Mouse (Mus musculus): ENCODE data around the gene Ccm2. TPM values are rescaled to one million over a fixed set of nuclear protein-coding genes. Genes with fewer than 3 reads are reported as not detected.

The Ccm2 gene
- polyA plus RNA-seq, 1 experiment from 2014 or later = 93.7 TPM

GRCm38 (mm10) chr11:6547696-6548325 lies 1.1 kb downstream of the Ccm2 start:
- WGBS = 26% methylated on average over 6 of the region's 6 CpGs
- Histone ChIP-seq H3K4me3 (ENCODE audit: low read depth, low read length) (peak overlapping the region; percentile 79), H3K4me1 (ENCODE audit: control insufficient read depth, insufficient read depth, low read length) (peaks cover 8% of the 10 kb centered on the region), H3K4me2 (ENCODE audit: low read depth, low read length) (peak overlapping the region; percentile 82), H3K9ac (ENCODE audit: low read depth, low read length) (peak overlapping the region; percentile 90), H3K27ac (replicated peaks; ENCODE audit: low read depth, low read length) (peak overlapping the region; percentile 98), H3K36me3 (ENCODE audit: control insufficient read depth, insufficient read depth, low read length) (0 out of 2 replicates have a peak, but pooled peaks cover 5% of the 10 kb centered on the region), H3K27me3 (replicated peaks; ENCODE audit: control insufficient read depth, insufficient read depth, low read length) (no peaks in the 10 kb centered on the region), H3K9me3 (ENCODE audit: control insufficient read depth, low read length) (no peaks in the 10 kb centered on the region)
- ATAC-seq (ENCODE audit: low read depth) (no peak), DNase-seq (ENCODE audit: low spot score) (no peak)

- Histone ChIP-seq H3K9ac (ENCODE audit: low read depth, low read length) (no peak overlapping the region), H3K27ac (replicated peaks; ENCODE audit: low read depth, low read length) (no peak overlapping the region), H3K9me3 (ENCODE audit: control insufficient read depth, low read length) (no peaks in the 10 kb centered on the region), H3K4me2 (ENCODE audit: low read depth, low read length) (no peak overlapping the region), H3K4me1 (ENCODE audit: control insufficient read depth, insufficient read depth, low read length) (peaks cover 8% of the 10 kb centered on the region), H3K4me3 (ENCODE audit: low read depth, low read length) (no peak overlapping the region), H3K27me3 (replicated peaks; ENCODE audit: control insufficient read depth, insufficient read depth, low read length) (no peaks in the 10 kb centered on the region), H3K36me3 (ENCODE audit: control insufficient read depth, insufficient read depth, low read length) (0 out of 2 replicates have a peak, but pooled peaks cover 9% of the 10 kb centered on the region)
- ATAC-seq (ENCODE audit: low read depth) (no peak), DNase-seq (ENCODE audit: low spot score) (no peak)
- WGBS = 93% methylated on average over 2 of the region's 2 CpGs
Observed at GRCm38 (mm10) chr11:6549770-6550169, 3.1 kb downstream of the Ccm2 start.

- ATAC-seq (ENCODE audit: low read depth) (no peak), DNase-seq (ENCODE audit: low spot score) (no peak)
- Histone ChIP-seq H3K4me2 (ENCODE audit: low read depth, low read length) (no peak overlapping the region), H3K27ac (replicated peaks; ENCODE audit: low read depth, low read length) (no peak overlapping the region), H3K9ac (ENCODE audit: low read depth, low read length) (no peak overlapping the region), H3K27me3 (replicated peaks; ENCODE audit: control insufficient read depth, insufficient read depth, low read length) (no peaks in the 10 kb centered on the region), H3K36me3 (ENCODE audit: control insufficient read depth, insufficient read depth, low read length) (0 out of 2 replicates have a peak, but pooled peaks cover 9% of the 10 kb centered on the region), H3K9me3 (ENCODE audit: control insufficient read depth, low read length) (no peaks in the 10 kb centered on the region), H3K4me3 (ENCODE audit: low read depth, low read length) (no peak overlapping the region), H3K4me1 (ENCODE audit: control insufficient read depth, insufficient read depth, low read length) (peaks cover 8% of the 10 kb centered on the region)
- WGBS = 94% methylated on average over 3 of the region's 3 CpGs
Observed at GRCm38 (mm10) chr11:6550201-6550600, 3.5 kb downstream of the Ccm2 start.

GRCm38 (mm10) chr11:6558234-6558633 lies 11.5 kb downstream of the Ccm2 start:
- ATAC-seq (ENCODE audit: low read depth) = no peak
- WGBS = 88% methylated on average over 3 of the region's 3 CpGs
- no peak overlapping the region for H3K4me3 ChIP-seq (ENCODE audit: low read depth, low read length)
- H3K27ac ChIP-seq (replicated peaks; ENCODE audit: low read depth, low read length) = no peak overlapping the region
- no peak overlapping the region for H3K4me2 ChIP-seq (ENCODE audit: low read depth, low read length)
- H3K9ac ChIP-seq (ENCODE audit: low read depth, low read length) = no peak overlapping the region
- H3K27me3 ChIP-seq (replicated peaks; ENCODE audit: control insufficient read depth, insufficient read depth, low read length) = no peaks in the 10 kb centered on the region
- no peak for DNase-seq (ENCODE audit: low spot score)
- H3K4me1 ChIP-seq (ENCODE audit: control insufficient read depth, insufficient read depth, low read length) = peaks cover 8% of the 10 kb centered on the region; the same call in 1 of the 2 replicates
- H3K9me3 ChIP-seq (ENCODE audit: control insufficient read depth, low read length) = no peaks in the 10 kb centered on the region
- peaks cover 11% of the 10 kb centered on the region; the same call in 1 of the 2 replicates for H3K36me3 ChIP-seq (ENCODE audit: control insufficient read depth, insufficient read depth, low read length)

- no peak overlapping the region for H3K4me2 ChIP-seq (ENCODE audit: low read depth, low read length)
- H3K4me3 ChIP-seq (ENCODE audit: low read depth, low read length) = no peak overlapping the region
- peaks cover 8% of the 10 kb centered on the region; the same call in 1 of the 2 replicates for H3K4me1 ChIP-seq (ENCODE audit: control insufficient read depth, insufficient read depth, low read length)
- no peak for ATAC-seq (ENCODE audit: low read depth)
- no peak overlapping the region for H3K27ac ChIP-seq (replicated peaks; ENCODE audit: low read depth, low read length)
- DNase-seq (ENCODE audit: low spot score) = no peak
- WGBS = 94% methylated on average over 2 of the region's 2 CpGs
- no peaks in the 10 kb centered on the region for H3K9me3 ChIP-seq (ENCODE audit: control insufficient read depth, low read length)
- H3K36me3 ChIP-seq (ENCODE audit: control insufficient read depth, insufficient read depth, low read length) = peaks cover 11% of the 10 kb centered on the region
- H3K9ac ChIP-seq (ENCODE audit: low read depth, low read length) = no peak overlapping the region
- H3K27me3 ChIP-seq (replicated peaks; ENCODE audit: control insufficient read depth, insufficient read depth, low read length) = no peaks in the 10 kb centered on the region
Observed at GRCm38 (mm10) chr11:6559996-6560395, 13.3 kb downstream of the Ccm2 start.

GRCm38 (mm10) chr11:6560655-6561360 lies 14.1 kb downstream of the Ccm2 start:
- Histone ChIP-seq H3K9me3 (ENCODE audit: control insufficient read depth, low read length) (no peaks in the 10 kb centered on the region), H3K4me3 (ENCODE audit: low read depth, low read length) (no peak overlapping the region), H3K27me3 (replicated peaks; ENCODE audit: control insufficient read depth, insufficient read depth, low read length) (no peaks in the 10 kb centered on the region), H3K9ac (ENCODE audit: low read depth, low read length) (no peak overlapping the region), H3K4me1 (ENCODE audit: control insufficient read depth, insufficient read depth, low read length) (peaks cover 8% of the 10 kb centered on the region; the same call in 1 of the 2 replicates), H3K36me3 (ENCODE audit: control insufficient read depth, insufficient read depth, low read length) (peaks cover 11% of the 10 kb centered on the region), H3K27ac (replicated peaks; ENCODE audit: low read depth, low read length) (0 out of 2 replicates have a peak overlapping the region, but pooled peaks have one; percentile 15), H3K4me2 (ENCODE audit: low read depth, low read length) (no peak overlapping the region)
- 76% methylated on average over 13 of the region's 13 CpGs for WGBS
- ATAC-seq (ENCODE audit: low read depth) = no peak
- peak; percentile 20 for DNase-seq (ENCODE audit: low spot score)

- WGBS = 91% methylated on average over 4 of the region's 4 CpGs
- Histone ChIP-seq H3K27ac (replicated peaks; ENCODE audit: low read depth, low read length) (0 out of 2 replicates have a peak overlapping the region, but pooled peaks have one; percentile 6), H3K36me3 (ENCODE audit: control insufficient read depth, insufficient read depth, low read length) (peaks cover 11% of the 10 kb centered on the region), H3K4me2 (ENCODE audit: low read depth, low read length) (no peak overlapping the region), H3K4me1 (ENCODE audit: control insufficient read depth, insufficient read depth, low read length) (peaks cover 8% of the 10 kb centered on the region; the same call in 1 of the 2 replicates), H3K9me3 (ENCODE audit: control insufficient read depth, low read length) (no peaks in the 10 kb centered on the region), H3K27me3 (replicated peaks; ENCODE audit: control insufficient read depth, insufficient read depth, low read length) (no peaks in the 10 kb centered on the region), H3K9ac (ENCODE audit: low read depth, low read length) (no peak overlapping the region), H3K4me3 (ENCODE audit: low read depth, low read length) (no peak overlapping the region)
- ATAC-seq (ENCODE audit: low read depth) (no peak), DNase-seq (ENCODE audit: low spot score) (no peak)
Observed at GRCm38 (mm10) chr11:6561474-6561873, 14.8 kb downstream of the Ccm2 start.

GRCm38 (mm10) chr11:6562359-6562758 lies 15.7 kb downstream of the Ccm2 start:
- Histone ChIP-seq H3K27ac (replicated peaks; ENCODE audit: low read depth, low read length) (no peak overlapping the region), H3K9ac (ENCODE audit: low read depth, low read length) (no peak overlapping the region), H3K36me3 (ENCODE audit: control insufficient read depth, insufficient read depth, low read length) (peaks cover 7% of the 10 kb centered on the region), H3K4me2 (ENCODE audit: low read depth, low read length) (no peak overlapping the region), H3K27me3 (replicated peaks; ENCODE audit: control insufficient read depth, insufficient read depth, low read length) (no peaks in the 10 kb centered on the region), H3K4me1 (ENCODE audit: control insufficient read depth, insufficient read depth, low read length) (peaks cover 8% of the 10 kb centered on the region; the same call in 1 of the 2 replicates), H3K9me3 (ENCODE audit: control insufficient read depth, low read length) (no peaks in the 10 kb centered on the region), H3K4me3 (ENCODE audit: low read depth, low read length) (no peak overlapping the region)
- DNase-seq (ENCODE audit: low spot score) (no peak), ATAC-seq (ENCODE audit: low read depth) (0 out of 2 replicates have a peak, but pooled peaks have one; percentile 44)
- 84% methylated on average over 6 of the region's 6 CpGs for WGBS
